Mouse (Mus musculus) left cerebral cortex, postnatal 10 days (tissue): Measurements from ENCODE around the gene Lamc3. TPM values are rescaled to one million over a fixed set of nuclear protein-coding genes. Genes with fewer than 3 reads are reported as not detected.

ENCODE experiments used
- DNase-seq, 2 experiments: peaks; one replicate each; pipeline ENCODE4 v3.0.0; 2021 to 2022; ENCODE audit warnings: low spot score in 2 of 2, mixed read lengths in 1 of 2; ENCODE audit errors: extremely low spot score in 1 of 2
- intact Hi-C: fragments of 180-260 bp; cut with DNase I; formaldehyde crosslinking; loops from one replicate; pipeline ENCODE4 v1.15.1; 2025
- total RNA-seq, 2 experiments: library from RNA; stranded (reverse); gene quantifications; 2 replicates each; pipeline ENCODE4 v1.2.3; 2021

Lamc3 gene
- total RNA-seq, 2 experiments from 2014 or later = 8.8 to 9.2 TPM

- intact Hi-C loops = loop anchor here (1.0 to 5.0 kb wide), 2 partner anchors 100 to 233 kb away; no protein-coding TSS in a partner anchor
- peak; percentile 68 to 84 for DNase-seq
Measured at GRCm38 (mm10) chr2:31915112-31915511, 28.0 kb downstream of the Lamc3 start.

GRCm38 (mm10) chr2:31917636-31918035, 30.5 kb downstream of the Lamc3 start:
- no peak for DNase-seq
- intact Hi-C loops = loop anchor here (5.0 kb wide), 1 partner anchor 235 kb away; no protein-coding TSS in a partner anchor

DNA sequence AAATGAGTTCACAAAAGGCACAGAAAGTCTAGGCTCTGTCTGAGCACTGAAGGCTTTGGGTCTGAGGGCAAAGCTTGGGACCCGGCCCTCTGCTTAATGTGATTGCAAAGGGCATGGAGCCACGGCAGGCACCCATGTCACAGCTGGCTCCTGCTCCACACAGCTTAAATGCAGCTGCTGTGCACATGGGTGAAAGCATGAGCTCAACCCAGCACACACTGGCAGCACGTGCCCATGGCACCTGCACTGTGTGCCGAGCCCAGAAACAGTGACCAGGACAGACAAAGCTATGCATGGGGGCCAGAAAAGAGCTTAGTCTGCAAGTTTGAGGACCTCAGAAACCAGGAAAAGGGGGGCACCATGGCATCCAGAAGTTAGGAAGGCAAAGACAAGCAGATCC, 36.6 kb downstream of the Lamc3 start:
- no peak for DNase-seq

DNA sequence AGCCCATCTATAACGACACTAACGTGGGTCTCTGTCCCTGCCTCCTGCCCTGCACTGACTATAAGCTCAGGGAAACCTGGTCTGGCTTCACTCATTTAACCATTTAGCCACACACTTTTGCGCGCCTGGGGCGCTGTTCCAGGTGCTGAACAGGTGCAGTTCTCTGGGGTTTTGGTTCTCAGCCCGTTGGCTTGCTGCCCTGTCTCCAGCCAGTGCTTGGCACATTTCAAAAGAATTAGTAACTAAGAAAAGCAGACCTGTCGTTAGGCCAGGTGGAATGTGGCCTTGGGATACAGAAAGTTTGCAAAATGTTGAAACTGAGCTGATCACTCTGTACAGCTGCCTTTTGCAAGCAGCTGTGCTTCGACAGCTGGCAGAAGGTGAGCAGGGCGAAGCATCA, 37.7 kb downstream of the Lamc3 start:
- intact Hi-C loops = no loop called here

More for the DNA sequence above, 36.6 kb downstream of the Lamc3 start:
- intact Hi-C loops = no loop called here

GRCm38 (mm10) chr2:31925936-31926335, 38.8 kb downstream of the Lamc3 start:
- intact Hi-C loops = no loop called here
- DNase-seq = no peak

More for the DNA sequence above, 37.7 kb downstream of the Lamc3 start:
- DNase-seq = no peak

GRCm38 (mm10) chr2:31929664-31930063, 42.6 kb downstream of the Lamc3 start:
- intact Hi-C loops = no loop called here
- DNase-seq = no peak

- intact Hi-C loops = no loop called here
- no peak for DNase-seq
Measured at GRCm38 (mm10) chr2:31934551-31934950, 47.5 kb downstream of the Lamc3 start.

- DNase-seq = no peak
- intact Hi-C loops = no loop called here
Measured at GRCm38 (mm10) chr2:31935054-31935453, 48.0 kb downstream of the Lamc3 start.

DNA sequence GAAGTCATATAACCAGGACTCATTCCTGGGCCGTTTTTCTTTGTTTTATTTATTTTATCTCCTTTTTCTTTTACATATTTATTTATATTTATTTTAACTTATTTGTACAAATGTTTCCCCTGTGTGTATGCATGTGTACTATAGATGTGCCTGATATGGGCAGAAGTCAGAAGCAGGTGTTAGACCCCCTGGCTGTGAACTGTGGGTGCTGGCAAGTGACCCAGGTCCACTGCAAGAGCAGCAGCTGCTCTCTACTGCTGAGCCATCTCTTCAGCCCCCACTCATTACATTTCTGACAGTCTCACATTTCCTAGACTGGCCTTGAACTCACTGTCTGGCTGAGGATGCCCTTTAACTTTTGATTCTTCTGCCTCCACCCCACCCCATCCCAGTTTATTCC, 51.2 kb downstream of the Lamc3 start:
- DNase-seq = no peak
- intact Hi-C loops = no loop called here

DNA sequence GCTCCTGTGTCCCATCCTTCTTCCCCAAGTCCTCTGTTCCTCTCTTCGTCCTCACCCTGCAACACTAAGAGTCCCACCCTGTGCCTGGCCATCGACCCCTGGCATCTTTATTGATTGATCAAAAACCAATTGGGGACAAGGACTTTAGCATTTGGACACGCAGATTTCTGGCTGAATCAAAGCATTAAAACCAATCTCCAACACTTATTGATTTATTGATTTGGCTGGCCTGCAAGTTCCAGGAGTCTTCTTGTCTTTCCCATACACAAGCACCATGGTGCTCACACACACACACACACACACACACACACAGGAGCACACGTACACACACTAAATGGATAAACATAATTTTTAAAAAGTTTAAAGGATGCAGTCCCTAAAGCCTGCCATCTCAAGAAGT, 55.9 kb downstream of the Lamc3 start:
- DNase-seq = no peak
- intact Hi-C loops = no loop called here

DNA sequence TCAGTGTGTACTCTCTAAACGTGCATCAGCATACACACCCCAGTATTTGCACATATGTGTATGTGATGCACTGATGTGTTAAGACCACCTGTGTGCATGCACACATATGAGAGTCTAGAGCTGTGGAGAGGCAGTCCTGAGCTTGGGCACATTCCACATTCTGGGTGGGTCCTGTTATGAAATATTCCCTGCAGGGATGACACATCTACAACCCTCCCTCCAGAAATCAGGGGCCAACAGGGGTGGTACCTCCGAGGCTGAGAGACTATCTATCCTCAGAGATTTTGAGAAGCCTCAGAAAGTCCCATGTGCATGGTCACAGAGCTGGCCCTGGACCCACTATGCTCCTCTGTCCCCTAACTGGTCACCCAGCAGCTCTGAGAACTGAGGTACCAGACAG, 58.5 kb downstream of the Lamc3 start:
- DNase-seq = no peak
- intact Hi-C loops = no loop called here

DNA sequence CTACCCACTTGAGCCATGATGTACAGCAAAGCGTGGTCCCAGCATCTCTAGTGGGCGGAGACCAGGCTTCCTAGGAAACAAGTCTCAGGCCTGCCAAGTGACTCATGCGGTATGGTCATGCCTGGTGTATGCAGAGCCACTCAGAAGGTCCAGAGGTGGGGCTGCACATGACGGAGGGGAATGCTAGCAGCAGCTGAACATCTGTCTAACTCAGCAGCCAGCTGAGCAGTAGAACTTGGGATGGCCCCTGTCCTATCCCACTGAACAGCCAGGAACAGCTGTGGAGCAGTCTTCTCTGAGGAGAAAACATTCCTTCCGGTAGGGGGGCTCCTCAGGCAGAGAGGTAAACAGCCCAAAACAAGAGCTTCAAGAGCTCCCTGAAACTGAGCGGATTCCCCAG, 61.3 kb downstream of the Lamc3 start:
- no peak for DNase-seq
- intact Hi-C loops = no loop called here

- no peak for DNase-seq
- intact Hi-C loops = no loop called here
Measured at GRCm38 (mm10) chr2:31948801-31949200, 61.7 kb downstream of the Lamc3 start.

DNA sequence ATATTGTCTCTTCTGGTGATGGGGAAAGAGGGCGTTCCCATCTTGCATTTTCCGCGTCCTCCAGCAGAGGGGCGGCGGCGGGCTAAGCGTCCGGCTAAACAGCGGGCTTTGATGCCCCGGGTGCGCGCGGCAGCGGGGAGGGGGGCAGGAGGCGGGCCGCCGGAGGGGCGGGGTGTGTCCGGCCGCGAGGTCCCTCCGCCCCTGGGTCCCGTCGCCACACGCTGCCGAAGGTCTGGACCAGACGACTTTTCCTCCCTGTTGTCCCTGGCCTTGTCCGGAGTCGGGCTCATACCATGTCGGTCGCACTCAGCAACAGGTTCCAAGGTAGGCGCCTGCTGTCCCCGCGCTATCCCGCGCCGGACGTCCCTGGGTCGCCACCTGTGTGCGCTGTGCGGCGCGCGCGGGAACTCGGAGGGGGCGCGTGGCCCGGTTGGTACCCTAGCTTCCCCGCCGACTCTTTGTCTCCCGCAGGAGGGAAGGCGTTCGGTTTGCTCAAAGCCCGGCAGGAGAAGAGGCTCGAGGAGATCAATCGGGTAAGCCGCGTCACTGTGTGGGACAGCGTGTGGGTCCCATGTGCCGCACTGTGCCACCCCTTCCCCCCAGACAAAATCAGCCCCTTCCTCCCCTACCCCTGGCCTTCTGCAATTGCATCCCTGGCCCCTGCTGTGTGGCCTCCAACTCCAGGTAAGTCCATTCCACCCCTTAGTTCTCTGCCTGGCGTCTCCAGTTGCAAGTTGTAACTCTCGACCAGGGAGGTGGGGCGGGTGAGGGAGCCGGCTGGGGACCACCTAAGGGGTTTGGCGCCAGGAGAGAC, 63.2 kb downstream of the Lamc3 start, which contains the start of gene Aif1l:
TSS of gene Aif1l (plus strand) at position 82 of the 814 bp plus-strand sequence.
- intact Hi-C loops = no loop called here
- peak in 1 of 2 experiments; percentile 89 for DNase-seq

- DNase-seq = no peak
- intact Hi-C loops = no loop called here
Measured at GRCm38 (mm10) chr2:31950966-31951365, 63.9 kb downstream of the Lamc3 start.

DNA sequence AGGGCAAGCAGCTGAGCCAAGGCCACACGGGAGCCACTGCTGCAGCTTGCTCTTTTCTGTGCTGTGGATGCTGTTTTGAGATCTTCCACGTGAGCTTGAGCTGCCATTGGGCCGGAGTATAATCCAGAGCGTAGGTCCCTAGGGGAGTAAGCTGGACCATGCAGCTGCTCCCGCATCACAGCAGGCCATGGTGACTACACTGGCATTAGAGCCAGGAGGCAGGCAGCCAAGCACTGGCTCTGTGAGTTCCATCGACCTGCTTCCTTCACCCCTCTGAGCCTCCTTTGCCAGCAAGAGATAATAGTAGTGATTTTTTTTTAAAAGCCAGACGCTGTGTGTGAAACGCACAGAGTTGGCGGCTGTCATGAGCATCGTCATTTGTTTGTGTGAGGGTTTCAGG, 65.1 kb downstream of the Lamc3 start:
- intact Hi-C loops = no loop called here
- DNase-seq = no peak

- intact Hi-C loops = no loop called here
- DNase-seq = no peak
Measured at GRCm38 (mm10) chr2:31952725-31953124, 65.6 kb downstream of the Lamc3 start.

DNA sequence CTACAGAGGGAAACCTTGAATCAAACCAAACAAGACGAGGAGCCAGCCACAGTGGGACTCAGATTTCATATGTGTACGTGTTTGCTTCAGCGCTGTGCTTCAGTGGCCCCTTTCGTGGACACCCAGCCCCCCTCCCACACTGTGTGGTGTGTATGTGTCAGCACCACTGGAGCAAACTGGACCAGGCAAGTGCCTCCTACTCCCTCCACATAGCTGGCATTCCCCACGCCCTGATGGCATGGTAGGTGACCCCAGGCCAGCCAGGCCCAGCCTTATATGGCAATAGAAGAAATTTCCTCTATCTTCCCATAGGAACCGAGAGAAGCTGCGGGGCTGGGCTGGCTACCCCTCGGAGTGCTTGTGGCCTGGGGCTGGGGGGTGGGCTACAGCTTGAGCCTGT, 66.6 kb downstream of the Lamc3 start:
- DNase-seq = no peak

GRCm38 (mm10) chr2:31954779-31955181, 67.7 kb downstream of the Lamc3 start:
- no peak for DNase-seq
- intact Hi-C loops = no loop called here

More for the DNA sequence above, 66.6 kb downstream of the Lamc3 start:
- intact Hi-C loops = no loop called here

- intact Hi-C loops = no loop called here
- no peak for DNase-seq
Measured at GRCm38 (mm10) chr2:31955686-31956085, 68.6 kb downstream of the Lamc3 start.

- intact Hi-C loops = no loop called here
- no peak for DNase-seq
Measured at GRCm38 (mm10) chr2:31957211-31957610, 70.1 kb downstream of the Lamc3 start.
